Mouse (Mus musculus) G1E (cell line): ENCODE data around the gene Hyal2. TPM values are rescaled to one million over a fixed set of nuclear protein-coding genes. Genes with fewer than 3 reads are reported as not detected.
A peak's percentile ranks its signal among the peaks of the same experiment; 100 is the strongest.
"Not testable (repeated sequence)": the region's sequence is repeated elsewhere in the genome, so short reads cannot be mapped to it uniquely, and the experiment has no call there.

Source experiments
- ATAC-seq: 2 replicates; pipeline ENCODE4 v1.8.0; 2016; ENCODE audit warnings: mild to moderate bottlenecking; ENCODE audit not compliant: insufficient number of reproducible peaks, poor library complexity, low FRiP score, severe bottlenecking; ENCODE audit errors: extremely low read depth
- DNase-seq: peaks from one replicate; pipeline ENCODE4 v3.0.0; 2012; ENCODE audit warnings: low spot score
- H3K27me3 ChIP-seq: 2 replicates; pipeline ENCODE4 v1.6.1; 2012; ENCODE audit warnings: mild to moderate bottlenecking, low read length, inconsistent platforms; ENCODE audit not compliant: insufficient read depth
- H3K36me3 ChIP-seq: replicated peaks from 2 replicates; pipeline ENCODE3; 2012; ENCODE audit warnings: mild to moderate bottlenecking, inconsistent platforms
- H3K4me1 ChIP-seq: 2 replicates; pipeline ENCODE4 v1.6.1; 2012; ENCODE audit warnings: low read depth, low read length, inconsistent platforms, mixed read lengths; ENCODE audit not compliant: insufficient read depth
- H3K4me3 ChIP-seq: 2 replicates; pipeline ENCODE4 v1.5.1; 2012; ENCODE audit warnings: low read depth, mild to moderate bottlenecking, inconsistent platforms, low read length, moderate library complexity, mixed read lengths
- H3K9me3 ChIP-seq: replicated peaks from 2 replicates; pipeline ENCODE4 v1.6.1; 2012; ENCODE audit warnings: inconsistent platforms
- CTCF ChIP-seq: IDR thresholded peaks from 2 replicates; pipeline ENCODE4 v1.5.1; 2012; ENCODE audit warnings: low read depth, low read length, inconsistent platforms, mixed read lengths
- GATA1 ChIP-seq: IDR thresholded peaks from 2 replicates; pipeline ENCODE4 v1.6.1; 2012; ENCODE audit warnings: borderline replicate concordance, low read length, inconsistent platforms, mixed read lengths
- GATA2 ChIP-seq: IDR thresholded peaks from 2 replicates; pipeline ENCODE4 v1.6.1; 2012; ENCODE audit warnings: low read depth, low read length, inconsistent platforms, borderline replicate concordance
- POLR2AphosphoS5 ChIP-seq: IDR thresholded peaks from 2 replicates; pipeline ENCODE4 v1.6.1; 2012; ENCODE audit warnings: low read depth, low read length, inconsistent platforms; ENCODE audit not compliant: insufficient replicate concordance
- TAL1 ChIP-seq: conservative IDR thresholded peaks from 2 replicates; pipeline ENCODE4 v1.6.1; 2012; ENCODE audit warnings: low read depth, low read length, inconsistent platforms, mixed read lengths
- polyA plus RNA-seq: library from polyadenylated mRNA; stranded (reverse); fragments of >175 nt; gene quantifications from 2 replicates; pipeline ENCODE4 v1.2.3, GENCODE M21; 2012
- total RNA-seq, 2 experiments: library from RNA; stranded (forward) in 1 of 2; stranded (reverse) in 1 of 2; fragments of 200-1000 nt in 1 of 2; fragments of >200 nt in 1 of 2; fragmentation: Nextera tagmentation in 1 of 2; gene quantifications; 2 replicates each; pipeline ENCODE4 v1.2.3; 2014 to 2017

Gene Hyal2
- total and polyA plus RNA-seq, 3 experiments, result 5.5 to 33.9 (median 11.7) TPM

DNA sequence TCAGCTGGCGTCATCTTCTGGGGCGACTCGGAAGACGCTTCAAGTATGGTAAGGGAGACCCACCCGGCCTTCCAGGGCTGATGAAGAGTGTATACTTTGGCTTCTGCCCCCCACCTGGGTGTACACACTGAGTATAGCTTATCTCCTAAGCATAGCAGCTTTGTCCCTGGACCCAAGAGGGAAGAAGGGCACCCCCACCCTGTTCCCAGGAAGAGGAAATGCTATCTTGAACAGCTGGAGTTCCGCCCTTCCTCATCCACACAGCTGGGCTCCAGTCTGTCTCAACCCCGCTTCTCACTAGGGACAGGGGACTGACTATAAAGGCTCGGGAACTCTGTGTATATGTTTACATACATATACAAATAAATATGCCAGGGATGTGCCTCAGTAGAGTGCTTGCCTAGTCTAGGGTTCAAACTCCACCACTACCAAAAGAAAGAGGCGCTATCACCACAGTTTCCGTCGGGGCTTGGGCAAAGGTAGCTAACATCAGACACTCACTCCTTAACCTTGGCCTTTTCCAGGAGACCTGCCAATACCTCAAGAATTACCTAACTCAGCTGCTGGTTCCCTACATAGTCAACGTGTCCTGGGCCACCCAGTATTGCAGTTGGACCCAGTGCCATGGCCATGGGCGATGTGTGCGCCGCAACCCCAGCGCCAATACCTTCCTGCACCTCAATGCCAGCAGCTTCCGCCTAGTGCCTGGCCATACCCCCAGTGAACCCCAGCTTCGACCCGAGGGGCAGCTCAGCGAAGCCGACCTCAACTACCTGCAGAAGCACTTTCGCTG is 4.0 kb downstream of the Hyal2 start:
- Histone ChIP-seq H3K36me3 (peaks cover 43% of the 10 kb centered on the region), H3K4me3 (peak overlapping the region; percentile 79; the same call in 1 of the 2 replicates), H3K9me3 (no peaks in the 10 kb centered on the region), H3K4me1 (peaks cover 83% of the 10 kb centered on the region), H3K27me3 (no peaks in the 10 kb centered on the region)
- DNase-seq (no peak), ATAC-seq (no peak)
- TF ChIP-seq CTCF, result no peak
- no peak for TF ChIP-seq POLR2AphosphoS5
- TF ChIP-seq TAL1, result no peak
- TF ChIP-seq GATA1, result no peak
- TF ChIP-seq GATA2, result no peak

DNA sequence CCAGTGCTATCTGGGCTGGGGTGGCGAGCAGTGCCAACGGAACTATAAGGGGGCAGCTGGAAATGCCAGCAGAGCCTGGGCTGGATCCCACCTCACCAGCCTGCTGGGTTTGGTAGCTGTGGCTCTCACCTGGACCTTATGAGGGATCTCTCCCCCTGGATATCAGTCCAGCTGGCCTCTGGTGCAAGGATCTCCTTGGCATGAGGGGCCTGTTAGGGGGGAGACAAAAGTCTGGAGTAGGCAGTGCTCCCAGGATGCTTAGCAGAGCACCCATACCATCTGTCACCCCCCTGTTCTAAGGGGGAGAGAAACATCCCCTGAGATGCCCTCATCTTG is 4.5 kb downstream of the Hyal2 start:
- no peak for TF ChIP-seq TAL1
- no peak for TF ChIP-seq GATA1
- no peak for TF ChIP-seq POLR2AphosphoS5
- no peak for TF ChIP-seq GATA2
- TF ChIP-seq CTCF, result no peak
- H3K27me3 ChIP-seq, result no peaks in the 10 kb centered on the region
- peaks cover 84% of the 10 kb centered on the region for H3K4me1 ChIP-seq
- H3K4me3 ChIP-seq, result peak overlapping the region; percentile 7; the same call in 1 of the 2 replicates
- H3K9me3 ChIP-seq, result no peaks in the 10 kb centered on the region
- H3K36me3 ChIP-seq, result peaks cover 40% of the 10 kb centered on the region
- ATAC-seq (no peak), DNase-seq (no peak)

DNA sequence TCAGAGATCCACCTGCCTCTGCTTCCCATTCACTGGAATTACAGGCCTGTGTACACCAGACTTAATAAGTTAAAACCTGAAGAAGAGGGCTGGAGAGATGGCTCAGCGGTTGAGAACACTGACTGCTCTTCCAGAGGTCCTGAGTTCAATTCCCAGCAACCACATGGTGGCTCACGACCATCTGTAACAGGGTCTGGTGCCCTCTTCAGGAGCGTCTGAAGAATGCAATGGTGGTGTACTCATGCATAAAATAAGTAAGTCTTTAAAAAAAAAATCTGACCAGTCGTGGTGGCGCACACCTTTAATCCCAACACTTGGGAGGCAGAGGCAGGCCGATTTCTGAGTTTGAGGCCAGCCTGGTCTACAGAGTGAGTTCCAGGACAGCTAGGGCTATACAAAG is 6.0 kb downstream of the Hyal2 start:
- Histone ChIP-seq H3K36me3 (peaks cover 43% of the 10 kb centered on the region), H3K4me1 (peaks cover 81% of the 10 kb centered on the region)
- not testable (repeated sequence) for DNase-seq, H3K4me3 ChIP-seq, H3K27me3 ChIP-seq, H3K9me3 ChIP-seq, ATAC-seq

DNA sequence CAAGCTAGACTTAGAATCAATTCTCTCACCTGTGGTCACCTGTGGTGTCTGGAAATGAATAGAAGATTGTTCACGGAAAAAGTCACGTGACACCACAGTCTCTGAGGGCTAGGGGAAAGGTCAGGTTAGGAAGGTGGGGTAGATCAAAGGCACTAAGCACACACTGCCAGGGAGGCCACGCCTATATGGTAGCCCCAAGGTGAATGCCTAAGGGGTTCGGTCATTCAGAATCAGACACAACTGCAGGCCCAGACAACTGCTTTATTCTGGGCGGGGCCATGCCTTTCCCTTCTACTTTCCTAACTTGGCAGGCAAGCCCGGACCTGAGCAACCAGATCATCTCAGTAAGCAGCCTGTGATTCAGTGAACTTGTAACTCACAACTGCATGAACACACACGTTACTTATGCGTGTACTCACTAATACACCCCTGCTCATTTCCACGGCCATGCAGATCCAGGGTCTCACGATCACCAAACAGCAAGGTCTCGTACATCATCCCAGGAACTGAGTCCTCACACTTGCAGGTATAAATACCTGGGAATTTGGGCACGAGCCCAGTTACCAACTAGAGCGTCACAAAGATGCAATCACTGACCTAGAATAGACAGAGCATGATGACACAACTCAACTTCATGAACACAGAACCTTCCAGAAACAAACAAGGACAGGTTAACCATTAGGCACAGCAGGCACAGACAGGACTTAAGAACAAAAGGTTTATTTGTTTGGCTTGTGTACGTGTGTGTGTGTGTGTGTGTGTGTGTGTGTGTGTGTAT is 8.0 kb downstream of the Hyal2 start:
- Histone ChIP-seq H3K27me3 (no peaks in the 10 kb centered on the region), H3K9me3 (no peaks in the 10 kb centered on the region), H3K4me1 (peaks cover 80% of the 10 kb centered on the region), H3K36me3 (peaks cover 44% of the 10 kb centered on the region), H3K4me3 (no peak overlapping the region)
- ATAC-seq (no peak), DNase-seq (no peak)
- no peak for TF ChIP-seq GATA1
- TF ChIP-seq CTCF, result no peak
- TF ChIP-seq TAL1, result no peak
- TF ChIP-seq POLR2AphosphoS5, result no peak
- TF ChIP-seq GATA2, result no peak

DNA sequence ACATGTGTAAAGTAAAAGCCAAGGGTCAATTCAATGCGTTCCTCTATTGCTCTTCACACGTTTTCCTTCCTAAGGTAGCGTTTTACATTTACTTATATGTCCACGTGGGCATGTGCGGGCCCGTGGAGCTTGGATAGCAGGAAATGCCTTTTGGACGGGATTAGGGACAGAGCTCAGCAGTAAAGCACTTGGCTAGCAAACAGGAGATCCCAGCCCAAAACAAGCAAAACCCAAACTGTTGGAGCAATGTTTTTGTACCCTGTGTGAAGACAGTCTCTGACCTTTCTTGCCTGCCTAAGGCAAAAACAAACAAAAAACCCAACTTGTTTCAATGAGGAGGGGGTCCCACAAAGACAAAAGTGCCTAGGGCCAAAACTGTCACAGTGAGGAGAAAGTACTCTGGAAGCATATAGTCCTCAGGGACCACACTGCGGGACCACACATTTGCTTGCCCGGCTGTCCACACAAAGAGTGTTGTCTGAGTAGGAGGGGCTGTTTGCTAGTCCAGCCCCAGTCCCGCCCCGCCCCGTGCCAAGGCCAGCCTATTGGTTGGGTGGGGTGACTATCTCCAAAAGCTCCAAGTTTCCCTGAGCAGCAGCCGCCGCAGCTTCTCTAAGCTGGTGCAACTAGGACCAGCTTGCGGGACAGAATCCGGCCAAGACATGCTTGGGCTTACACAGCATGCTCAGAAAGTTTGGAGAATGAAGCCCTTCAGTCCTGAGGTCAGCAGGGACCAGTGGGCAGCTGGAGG is 8.8 kb downstream of the Hyal2 start, which contains the start of gene Hyal1:
Gene Hyal1 (plus strand): TSS at position 571 of the 751 bp plus-strand sequence.
- H3K36me3 ChIP-seq, result peaks cover 36% of the 10 kb centered on the region
- peaks cover 79% of the 10 kb centered on the region for H3K4me1 ChIP-seq
- TF ChIP-seq GATA1 (no peak), POLR2AphosphoS5 (no peak), GATA2 (no peak), CTCF (no peak), TAL1 (no peak)
- no peaks in the 10 kb centered on the region for H3K9me3 ChIP-seq
- DNase-seq (peak; percentile 85), ATAC-seq (peak; percentile 43; the same call in 1 of the 2 replicates)
- H3K27me3 ChIP-seq, result no peaks in the 10 kb centered on the region
- peak within 1 kb of the TSS; percentile 67 for H3K4me3 ChIP-seq

DNA sequence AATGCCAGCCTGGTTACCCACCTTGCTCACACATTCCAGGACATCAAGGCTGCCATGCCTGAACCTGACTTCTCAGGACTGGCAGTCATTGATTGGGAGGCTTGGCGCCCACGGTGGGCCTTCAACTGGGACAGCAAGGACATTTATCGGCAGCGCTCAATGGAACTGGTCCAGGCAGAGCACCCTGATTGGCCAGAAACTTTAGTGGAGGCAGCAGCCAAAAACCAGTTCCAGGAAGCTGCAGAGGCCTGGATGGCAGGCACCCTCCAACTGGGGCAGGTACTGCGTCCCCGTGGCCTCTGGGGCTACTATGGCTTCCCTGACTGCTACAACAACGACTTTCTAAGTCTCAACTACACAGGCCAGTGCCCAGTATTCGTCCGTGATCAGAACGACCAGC is 10.1 kb downstream of the Hyal2 start:
- ATAC-seq (no peak), DNase-seq (no peak)
- Histone ChIP-seq H3K4me1 (peaks cover 78% of the 10 kb centered on the region), H3K36me3 (peaks cover 31% of the 10 kb centered on the region), H3K27me3 (no peaks in the 10 kb centered on the region), H3K4me3 (no peak overlapping the region), H3K9me3 (no peaks in the 10 kb centered on the region)
- TF ChIP-seq GATA2 (no peak), POLR2AphosphoS5 (no peak), GATA1 (no peak), CTCF (no peak), TAL1 (no peak)
